Mouse (Mus musculus) lung, postnatal 0 days (tissue): ENCODE results near the gene Coq6.

ENCODE experiments used
- CTCF ChIP-seq: IDR thresholded peaks from 2 replicates; pipeline ENCODE4 v1.5.1; 2016; ENCODE audit warnings: antibody characterized with exemption, mild to moderate bottlenecking
- EP300 ChIP-seq: IDR thresholded peaks from 2 replicates; pipeline ENCODE4 v1.6.1; 2016; ENCODE audit warnings: antibody characterized with exemption, mild to moderate bottlenecking, control low read depth

- TF ChIP-seq EP300 (no peak), CTCF (peak; percentile 72)
Observed at GRCm38 (mm10) chr12:84347192-84347591, 14.3 kb upstream of the Coq6 start.
